Mouse (Mus musculus) embryonic facial prominence, embryonic 14.5 days (tissue): ENCODE data around the gene Gpr176. TPM values are rescaled to one million over a fixed set of nuclear protein-coding genes. Genes with fewer than 3 reads are reported as not detected.

Experiments
- ATAC-seq: fragments of 200-750 bp; cut with Nextera tagmentation; 2 replicates; pipeline ENCODE4 v1.8.0; 2017; ENCODE audit warnings: low read depth, moderate number of reproducible peaks, moderate TSS enrichment
- DNase-seq: peaks from one replicate; pipeline ENCODE4 v3.0.0-alpha.2; 2015; ENCODE audit warnings: low spot score
- H3K27ac ChIP-seq: fragments of 300-500 bp; sonication (generic); replicated peaks from 2 replicates; pipeline ENCODE4 v1.5.1; 2014; ENCODE audit warnings: low read depth, mild to moderate bottlenecking, low read length, moderate library complexity
- H3K27me3 ChIP-seq: fragments of 300-500 bp; sonication (generic); replicated peaks from 2 replicates; pipeline ENCODE4 v1.6.1; 2014; ENCODE audit warnings: low read length; ENCODE audit not compliant: control insufficient read depth, insufficient read depth
- H3K36me3 ChIP-seq: fragments of 300-500 bp; sonication (generic); 2 replicates; pipeline ENCODE4 v1.6.1; 2014; ENCODE audit warnings: low read length, mixed read lengths; ENCODE audit not compliant: control insufficient read depth, insufficient read depth
- H3K4me1 ChIP-seq: fragments of 300-500 bp; sonication (generic); 2 replicates; pipeline ENCODE4 v1.6.1; 2014; ENCODE audit warnings: antibody characterized with exemption, low read length; ENCODE audit not compliant: control insufficient read depth, insufficient read depth
- H3K4me2 ChIP-seq: fragments of 300-500 bp; sonication (generic); 2 replicates; pipeline ENCODE4 v1.6.1; 2014; ENCODE audit warnings: low read depth, mild to moderate bottlenecking, low read length, moderate library complexity, mixed read lengths
- H3K4me3 ChIP-seq: fragments of 300-500 bp; sonication (generic); 2 replicates; pipeline ENCODE4 v1.5.1; 2014; ENCODE audit warnings: low read depth, mild to moderate bottlenecking, low read length
- H3K9ac ChIP-seq: fragments of 300-500 bp; sonication (generic); 2 replicates; pipeline ENCODE4 v1.6.1; 2014; ENCODE audit warnings: low read depth, mild to moderate bottlenecking, low read length, moderate library complexity, mixed read lengths
- H3K9me3 ChIP-seq: fragments of 300-500 bp; sonication (generic); 2 replicates; pipeline ENCODE4 v1.6.1; 2016; ENCODE audit warnings: low read length; ENCODE audit not compliant: control insufficient read depth
- WGBS: fragments of 180-500 bp; shearing (Covaris S2); extraction: QIAGEN DNeasy Blood & Tissue Kit; methylation state at CpG from one replicate; pipeline ENCODE4 v1.1.7; 2014; 5-methylcytosine and 5-hydroxymethylcytosine counted together
- polyA plus RNA-seq: library from polyadenylated mRNA; unstranded; fragments of >200 nt; fragmentation: Nextera tagmentation; extraction: Ambion mirVana; gene quantifications from 2 replicates; pipeline ENCODE4 v1.2.1, GENCODE M21; 2014

Gpr176 gene
- polyA plus RNA-seq, 1 experiment from 2014 or later = 0.53 TPM

- Histone ChIP-seq H3K36me3 (no peaks in the 10 kb centered on the region), H3K9me3 (no peaks in the 10 kb centered on the region), H3K27ac (no peak overlapping the region), H3K4me2 (no peak overlapping the region), H3K4me1 (no peaks in the 10 kb centered on the region), H3K9ac (no peak overlapping the region), H3K27me3 (no peaks in the 10 kb centered on the region), H3K4me3 (no peak overlapping the region)
- WGBS = 63% methylated on average over 5 of the region's 5 CpGs
- DNase-seq (no peak), ATAC-seq (no peak)
Observed at GRCm38 (mm10) chr2:118383387-118383786, 10.2 kb upstream of the Gpr176 start.

GRCm38 (mm10) chr2:118379756-118380155 lies 6.5 kb upstream of the Gpr176 start:
- WGBS = 57% methylated on average over 1 of the region's 1 CpGs
- DNase-seq = no peak
- Histone ChIP-seq H3K4me2 (no peak overlapping the region), H3K27ac (no peak overlapping the region), H3K9me3 (no peaks in the 10 kb centered on the region), H3K36me3 (no peaks in the 10 kb centered on the region), H3K27me3 (no peaks in the 10 kb centered on the region), H3K9ac (no peak overlapping the region), H3K4me3 (no peak overlapping the region), H3K4me1 (no peaks in the 10 kb centered on the region)
- no peak for ATAC-seq

DNA sequence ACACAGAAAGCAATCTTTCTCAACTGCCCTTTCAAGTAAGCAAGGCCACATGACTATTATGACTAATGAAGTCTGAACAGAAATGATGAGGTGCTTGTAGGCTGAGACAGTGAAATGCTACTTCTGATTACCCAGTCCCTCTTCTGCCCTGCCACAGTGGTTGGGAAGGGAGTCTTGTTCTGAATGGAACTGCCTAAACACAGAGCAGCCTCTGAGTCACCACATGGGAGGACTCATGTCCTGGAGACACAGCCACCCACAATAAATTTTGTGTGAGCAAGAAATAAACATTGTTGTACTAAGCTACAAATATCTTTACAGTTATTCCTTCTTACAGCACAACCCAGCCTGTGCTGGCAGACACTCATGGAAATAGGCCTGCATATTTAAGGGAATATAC lies 2.7 kb upstream of the Gpr176 start:
- Histone ChIP-seq H3K9me3 (no peaks in the 10 kb centered on the region), H3K27me3 (peaks cover 23% of the 10 kb centered on the region), H3K4me1 (0 out of 2 replicates have a peak, but pooled peaks cover 7% of the 10 kb centered on the region), H3K9ac (no peak overlapping the region), H3K36me3 (no peaks in the 10 kb centered on the region), H3K4me3 (no peak overlapping the region), H3K4me2 (no peak overlapping the region), H3K27ac (no peak overlapping the region)
- ATAC-seq (no peak), DNase-seq (no peak)

GRCm38 (mm10) chr2:118375522-118375921 lies 2.3 kb upstream of the Gpr176 start:
- ATAC-seq = no peak
- Histone ChIP-seq H3K27ac (no peak overlapping the region), H3K36me3 (no peaks in the 10 kb centered on the region), H3K9me3 (no peaks in the 10 kb centered on the region), H3K4me3 (no peak overlapping the region), H3K4me1 (0 out of 2 replicates have a peak, but pooled peaks cover 7% of the 10 kb centered on the region), H3K4me2 (no peak overlapping the region), H3K27me3 (peaks cover 26% of the 10 kb centered on the region), H3K9ac (no peak overlapping the region)
- 77% methylated on average over 1 of the region's 1 CpGs for WGBS
- DNase-seq = no peak

GRCm38 (mm10) chr2:118373572-118374279 lies 507 bp upstream of the Gpr176 start:
- Histone ChIP-seq H3K4me2 (peak overlapping the region; percentile 75), H3K36me3 (no peaks in the 10 kb centered on the region), H3K9ac (peak overlapping the region; percentile 48), H3K27ac (no peak overlapping the region), H3K4me1 (0 out of 2 replicates have a peak, but pooled peaks cover 7% of the 10 kb centered on the region), H3K27me3 (peaks cover 34% of the 10 kb centered on the region), H3K9me3 (no peaks in the 10 kb centered on the region), H3K4me3 (peak overlapping the region; percentile 46)
- ATAC-seq = peak; percentile 92
- peak; percentile 89 for DNase-seq
- 4% methylated on average over 25 of the region's 43 CpGs for WGBS

GRCm38 (mm10) chr2:118372561-118372900 lies 688 bp downstream of the Gpr176 start:
- no peaks in the 10 kb centered on the region for H3K9me3 ChIP-seq
- peak overlapping the region; percentile 48; the same call in 1 of the 2 replicates for H3K9ac ChIP-seq
- H3K27me3 ChIP-seq = peaks cover 34% of the 10 kb centered on the region
- DNase-seq (no peak), ATAC-seq (no peak)
- 7% methylated on average over 11 of the region's 11 CpGs for WGBS
- no peak overlapping the region for H3K27ac ChIP-seq
- 0 out of 2 replicates have a peak, but pooled peaks cover 7% of the 10 kb centered on the region for H3K4me1 ChIP-seq
- H3K36me3 ChIP-seq = no peaks in the 10 kb centered on the region
- peak overlapping the region; percentile 75 for H3K4me2 ChIP-seq
- peak overlapping the region; percentile 46 for H3K4me3 ChIP-seq

DNA sequence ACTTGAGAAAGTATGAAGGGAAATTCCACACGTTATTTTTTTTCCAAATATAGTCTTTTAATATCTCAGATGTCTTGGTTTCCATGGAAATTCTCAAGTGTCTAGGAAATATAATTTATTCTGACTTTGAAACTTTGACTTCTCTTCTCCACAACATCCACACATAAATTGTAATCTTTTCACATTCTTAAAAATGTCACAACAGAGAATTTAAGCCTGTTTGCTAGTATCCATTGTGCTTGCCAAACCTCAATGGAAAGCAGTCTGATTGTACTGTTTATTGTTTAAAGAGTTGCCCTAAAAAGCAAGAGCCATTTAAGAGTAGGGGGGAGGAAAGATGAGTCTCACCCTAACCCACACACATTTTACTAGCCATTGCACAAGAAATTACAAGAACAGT lies 1.4 kb downstream of the Gpr176 start:
- no peak for ATAC-seq

DNA sequence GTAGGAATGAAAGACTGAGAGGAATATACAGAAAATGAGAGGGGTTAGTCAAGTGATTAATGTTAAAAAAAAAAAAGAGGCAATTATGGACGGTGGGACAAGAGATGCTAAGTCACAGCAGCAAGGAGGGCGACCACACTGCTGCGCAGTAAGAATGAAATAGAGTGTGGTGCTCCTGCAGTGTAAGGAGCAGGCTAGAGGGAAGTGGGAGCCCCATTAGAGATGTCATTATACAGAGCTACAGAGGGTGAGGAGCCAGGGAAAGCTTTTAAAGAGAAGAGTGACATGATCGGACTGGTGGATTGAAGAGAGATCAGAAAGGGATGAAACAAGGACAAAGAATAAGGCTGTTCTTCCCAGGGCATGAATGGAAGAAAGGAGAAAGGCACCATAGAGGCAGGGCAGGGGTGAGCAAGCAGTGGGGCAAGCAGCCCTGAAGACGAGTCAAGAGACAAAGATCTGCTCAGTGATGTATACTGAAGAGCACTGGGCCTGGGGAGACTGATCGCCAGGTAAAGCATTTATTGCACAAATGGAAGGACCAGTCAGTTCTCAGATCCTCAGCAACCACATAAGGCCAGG lies 18.0 kb downstream of the Gpr176 start:
- Histone ChIP-seq H3K4me2 (no peak overlapping the region), H3K9ac (no peak overlapping the region), H3K27me3 (no peaks in the 10 kb centered on the region), H3K4me3 (no peak overlapping the region), H3K36me3 (no peaks in the 10 kb centered on the region), H3K27ac (no peak overlapping the region), H3K9me3 (no peaks in the 10 kb centered on the region), H3K4me1 (peaks cover 5% of the 10 kb centered on the region; the same call in 1 of the 2 replicates)
- ATAC-seq (no peak), DNase-seq (no peak)
- 74% methylated on average over 6 of the region's 6 CpGs for WGBS

More for the DNA sequence above, 1.4 kb downstream of the Gpr176 start:
- no peak overlapping the region for H3K9ac ChIP-seq
- peaks cover 34% of the 10 kb centered on the region for H3K27me3 ChIP-seq
- no peaks in the 10 kb centered on the region for H3K36me3 ChIP-seq
- H3K4me3 ChIP-seq = no peak overlapping the region
- H3K27ac ChIP-seq = no peak overlapping the region
- H3K4me2 ChIP-seq = no peak overlapping the region
- H3K9me3 ChIP-seq = no peaks in the 10 kb centered on the region
- H3K4me1 ChIP-seq = 0 out of 2 replicates have a peak, but pooled peaks cover 7% of the 10 kb centered on the region
- WGBS = 45% methylated on average over 1 of the region's 1 CpGs
- DNase-seq = no peak
